ENCODE assay signal across 28 mouse cellular contexts in the genomic region with DNA sequence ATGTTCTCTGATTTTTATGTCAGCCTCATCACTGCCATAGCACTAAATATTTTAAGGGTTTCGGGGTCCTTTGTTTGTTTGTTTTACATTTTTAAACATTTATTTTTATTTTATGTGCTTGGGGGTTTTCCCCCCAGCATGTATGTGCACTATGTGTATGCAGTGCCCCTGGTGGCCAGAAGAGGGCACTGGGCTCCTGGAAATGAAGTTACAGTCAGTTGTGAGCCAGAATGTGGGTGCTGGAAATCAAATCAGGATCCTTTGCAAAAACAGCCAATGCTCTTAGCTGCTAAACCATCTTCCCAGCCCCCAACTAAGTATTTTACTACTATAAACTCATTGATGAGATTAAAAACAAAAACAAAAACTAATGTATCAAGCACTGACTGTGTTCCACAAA.
DNase-seq lines count a peak whose midpoint lies in the region; ATAC-seq and TF ChIP-seq lines count a peak whose summit lies in the region.
"Had no signal": no experiment of that assay in that cellular context is flagged by ENCODE, and none has a peak within 500 bp of the region (broad histone marks: within the 10 kb centered on the region; RNA-seq: fewer than 3 reads in every experiment).

No protein-coding gene starts in this region.

- TF ChIP-seq POLR2A in MEL (IDR thresholded peaks at IDR 0.05; ENCODE audit: control insufficient read depth in 1 of 2, insufficient read depth in 1 of 2, low read depth in 1 of 2, low read length in 2 of 2, poor library complexity in 1 of 2), result no peak

- no peak for TF ChIP-seq EP300 in liver, postnatal 0 days (IDR thresholded peaks at IDR 0.05; ENCODE audit: low read depth)
- no peak for TF ChIP-seq EP300 in MEL (IDR thresholded peaks at IDR 0.05; ENCODE audit: low read depth in 1 of 2, low read length in 2 of 2)

- H3K9me3 ChIP-seq in intestine, postnatal 0 days (ENCODE audit: control insufficient read depth), result 0 out of 2 replicates have a peak, but pooled peaks cover 6% of the 10 kb centered on the region
- no peaks in the 10 kb centered on the region for H3K9me3 ChIP-seq in intestine, embryonic 16.5 days (ENCODE audit: control insufficient read depth, low read length)
- no peaks in the 10 kb centered on the region for H3K9me3 ChIP-seq in liver, postnatal 0 days (ENCODE audit: low read length)
- H3K9me3 ChIP-seq in liver, embryonic 11.5 days (ENCODE audit: control insufficient read depth, low read length), result peaks cover 4% of the 10 kb centered on the region; the same call in 1 of the 2 replicates
- H3K9me3 ChIP-seq in E14TG2a.4 (ENCODE audit: low read length) (peaks cover 38% of the 10 kb centered on the region), MEL (replicated peaks; ENCODE audit: insufficient read depth, low read length) (no peaks in the 10 kb centered on the region)
- H3K9me3 ChIP-seq in midbrain, embryonic 14.5 days (ENCODE audit: control insufficient read depth, low read length), result no peaks in the 10 kb centered on the region
- H3K9me3 ChIP-seq: hindbrain, embryonic 13.5 days; kidney, embryonic 15.5 days; neural tube, embryonic 12.5 days had no signal

- H3K27me3 ChIP-seq in intestine, postnatal 0 days (replicated peaks; ENCODE audit: control insufficient read depth, insufficient read depth, low read length), result no peaks in the 10 kb centered on the region
- no peaks in the 10 kb centered on the region for H3K27me3 ChIP-seq in intestine, embryonic 16.5 days (replicated peaks; ENCODE audit: control insufficient read depth, insufficient read depth, low read length)
- H3K27me3 ChIP-seq in liver, postnatal 0 days (ENCODE audit: insufficient read depth, low read length), result no peaks in the 10 kb centered on the region
- H3K27me3 ChIP-seq in liver, embryonic 11.5 days (replicated peaks; ENCODE audit: control insufficient read depth, insufficient read depth, low read length), result no peaks in the 10 kb centered on the region
- H3K27me3 ChIP-seq in E14TG2a.4 (ENCODE audit: insufficient read depth, low read length) (peaks cover 5% of the 10 kb centered on the region; the same call in 1 of the 2 replicates), MEL (ENCODE audit: control insufficient read depth in 1 of 2, insufficient read depth in 2 of 2, low read length in 2 of 2) (peaks cover 14 to 24% of the 10 kb centered on the region in 2 experiments)
- no peaks in the 10 kb centered on the region for H3K27me3 ChIP-seq in midbrain, embryonic 14.5 days (ENCODE audit: control insufficient read depth, insufficient read depth, low read length)
- H3K27me3 ChIP-seq: hindbrain, embryonic 13.5 days; kidney, embryonic 15.5 days; neural tube, embryonic 12.5 days had no signal

- H3K36me3 ChIP-seq in intestine, postnatal 0 days (ENCODE audit: control insufficient read depth, insufficient read depth), result no peaks in the 10 kb centered on the region
- H3K36me3 ChIP-seq in intestine, embryonic 16.5 days (ENCODE audit: control insufficient read depth, insufficient read depth, low read length), result no peaks in the 10 kb centered on the region
- H3K36me3 ChIP-seq in liver, postnatal 0 days (replicated peaks; ENCODE audit: insufficient read depth, low read length), result no peaks in the 10 kb centered on the region
- no peaks in the 10 kb centered on the region for H3K36me3 ChIP-seq in liver, embryonic 11.5 days (ENCODE audit: control insufficient read depth, insufficient read depth, low read length)
- no peaks in the 10 kb centered on the region for H3K36me3 ChIP-seq in E14TG2a.4 (ENCODE audit: insufficient read depth, low read length)
- H3K36me3 ChIP-seq in MEL (ENCODE audit: control insufficient read depth in 1 of 2, insufficient read depth in 2 of 2, low read length in 2 of 2), result no peaks in the 10 kb centered on the region
- H3K36me3 ChIP-seq in midbrain, embryonic 14.5 days (ENCODE audit: control insufficient read depth, insufficient read depth, low read length), result no peaks in the 10 kb centered on the region
- H3K36me3 ChIP-seq: hindbrain, embryonic 13.5 days; kidney, embryonic 15.5 days; neural tube, embryonic 12.5 days had no signal

- WGBS in intestine, postnatal 0 days, result 93% methylated on average over 1 of the region's 1 CpGs
- WGBS in intestine, embryonic 16.5 days, result 88% methylated on average over 1 of the region's 1 CpGs
- WGBS in liver, postnatal 0 days (ENCODE audit: insufficient replicate concordance), result 71% methylated on average over 1 of the region's 1 CpGs
- WGBS in liver, embryonic 11.5 days, result 90% methylated on average over 1 of the region's 1 CpGs
- WGBS in midbrain, embryonic 14.5 days, result 86% methylated on average over 1 of the region's 1 CpGs

- H3K4me2 ChIP-seq in intestine, postnatal 0 days (replicated peaks; ENCODE audit: low read depth), result no peak overlapping the region
- no peak overlapping the region for H3K4me2 ChIP-seq in intestine, embryonic 16.5 days (ENCODE audit: low read depth, low read length)
- no peak overlapping the region for H3K4me2 ChIP-seq in liver, postnatal 0 days (ENCODE audit: low read depth, low read length)
- no peak overlapping the region for H3K4me2 ChIP-seq in liver, embryonic 11.5 days
- no peak overlapping the region for H3K4me2 ChIP-seq in midbrain, embryonic 14.5 days (ENCODE audit: low read length)
- H3K4me2 ChIP-seq: heart, embryonic 11.5 days; hindbrain, embryonic 13.5 days; kidney, embryonic 15.5 days; midbrain, embryonic 11.5 days; neural tube, embryonic 12.5 days had no signal

- TF ChIP-seq CTCF in intestine, postnatal 0 days (IDR thresholded peaks at IDR 0.05; ENCODE audit: low read depth), result 0 out of 2 replicates have a peak, but pooled peaks have one; percentile 13
- TF ChIP-seq CTCF in liver, postnatal 0 days (IDR thresholded peaks at IDR 0.05; ENCODE audit: low read depth), result peak; percentile 22; the same call in 1 of the 2 replicates
- TF ChIP-seq CTCF in E14TG2a.4 (conservative IDR thresholded peaks at IDR 0.05; ENCODE audit: low read length) (peak; percentile 45), MEL (IDR thresholded peaks at IDR 0.05 in 2 of 3, conservative IDR thresholded peaks at IDR 0.05 in 1 of 3; ENCODE audit: control insufficient read depth in 1 of 3, insufficient read depth in 1 of 3, low read depth in 2 of 3, low read length in 3 of 3, poor library complexity in 1 of 3, severe bottlenecking in 1 of 3) (peak; percentile 36 to 49 (median 43))

- peak; percentile 21; the same call in 1 of the 2 replicates for TF ChIP-seq RAD21 in MEL (IDR thresholded peaks at IDR 0.05; ENCODE audit: low read depth, low read length)

- H3K79me2 ChIP-seq in MEL (ENCODE audit: control insufficient read depth, insufficient read depth, low read length, poor library complexity), result no peaks in the 10 kb centered on the region

- no peak for ATAC-seq in intestine, postnatal 0 days
- ATAC-seq in intestine, embryonic 16.5 days, result no peak
- no peak for ATAC-seq in liver, postnatal 0 days
- ATAC-seq in liver, embryonic 11.5 days (replicated peaks; ENCODE audit: low FRiP score), result no peak
- no peak for ATAC-seq in midbrain, embryonic 14.5 days (ENCODE audit: low FRiP score, low TSS enrichment)
- ATAC-seq: CD4-positive, CD25-positive, alpha-beta regulatory T cell, adult 4 months; forebrain, embryonic 16.5 days had no signal

- DNase-seq in liver, postnatal 0 days, result no peak
- DNase-seq in liver, embryonic 11.5 days (ENCODE audit: low spot score), result no peak
- no peak for DNase-seq in MEL (ENCODE audit: low read depth, low spot score)
- no peak for DNase-seq in ovary, adult 18-20 months (ENCODE audit: low spot score)
- DNase-seq in midbrain, embryonic 14.5 days, result no peak
- DNase-seq: adrenal gland, postnatal 36 days; cerebellum, adult 2 months; cerebellum, postnatal 14 days; gastrocnemius, postnatal 10 days; heart, postnatal 4 days; kidney, adult 11 months; kidney, postnatal 36 days; layer of hippocampus, postnatal 36 days; liver; lung, adult 18-20 months; right cerebral cortex, postnatal 14 days had no signal

- H3K4me1 ChIP-seq in intestine, postnatal 0 days (replicated peaks; ENCODE audit: control insufficient read depth, insufficient read depth, low read length), result no peaks in the 10 kb centered on the region
- no peaks in the 10 kb centered on the region for H3K4me1 ChIP-seq in intestine, embryonic 16.5 days (ENCODE audit: control insufficient read depth, insufficient read depth, low read length)
- H3K4me1 ChIP-seq in liver, postnatal 0 days (ENCODE audit: insufficient read depth), result no peaks in the 10 kb centered on the region
- H3K4me1 ChIP-seq in liver, embryonic 11.5 days (replicated peaks; ENCODE audit: control insufficient read depth, insufficient read depth, low read length), result no peaks in the 10 kb centered on the region
- H3K4me1 ChIP-seq in E14TG2a.4 (replicated peaks; ENCODE audit: low read depth, low read length) (no peaks in the 10 kb centered on the region), MEL (ENCODE audit: control insufficient read depth in 1 of 2, insufficient read depth in 2 of 2, low read length in 2 of 2) (no peaks in the 10 kb centered on the region)
- no peaks in the 10 kb centered on the region for H3K4me1 ChIP-seq in midbrain, embryonic 14.5 days (ENCODE audit: control insufficient read depth, insufficient read depth, low read length)
- H3K4me1 ChIP-seq: hindbrain, embryonic 13.5 days; kidney, embryonic 15.5 days; neural tube, embryonic 12.5 days had no signal

- no peak overlapping the region for H3K27ac ChIP-seq in intestine, postnatal 0 days (ENCODE audit: low read depth, low read length)
- H3K27ac ChIP-seq in intestine, embryonic 16.5 days (ENCODE audit: low read length), result no peak overlapping the region
- H3K27ac ChIP-seq in liver, postnatal 0 days (ENCODE audit: low read depth), result no peak overlapping the region
- H3K27ac ChIP-seq in liver, embryonic 11.5 days (ENCODE audit: low read depth, low read length), result no peak overlapping the region
- H3K27ac ChIP-seq in MEL (ENCODE audit: control insufficient read depth, low read depth, low read length), result no peak overlapping the region
- no peak overlapping the region for H3K27ac ChIP-seq in midbrain, embryonic 14.5 days (replicated peaks; ENCODE audit: low read depth, low read length)
- H3K27ac ChIP-seq: hindbrain, embryonic 13.5 days; kidney, embryonic 15.5 days; neural tube, embryonic 12.5 days had no signal

- no peak overlapping the region for H3K4me3 ChIP-seq in intestine, postnatal 0 days (ENCODE audit: low read depth, low read length)
- H3K4me3 ChIP-seq in intestine, embryonic 16.5 days (ENCODE audit: low read length), result no peak overlapping the region
- no peak overlapping the region for H3K4me3 ChIP-seq in liver, postnatal 0 days (ENCODE audit: low read depth, low read length)
- no peak overlapping the region for H3K4me3 ChIP-seq in liver, embryonic 11.5 days (ENCODE audit: low read depth, low read length)
- no peak overlapping the region for H3K4me3 ChIP-seq in E14TG2a.4 (replicated peaks; ENCODE audit: low read length)
- H3K4me3 ChIP-seq in MEL (ENCODE audit: control insufficient read depth in 1 of 2, insufficient read depth in 1 of 2, low read depth in 2 of 2, low read length in 2 of 2), result no peak overlapping the region
- no peak overlapping the region for H3K4me3 ChIP-seq in midbrain, embryonic 14.5 days (replicated peaks; ENCODE audit: low read depth, low read length)
- H3K4me3 ChIP-seq: erythroblast, embryonic 14.5 days; hindbrain, embryonic 13.5 days; kidney, embryonic 15.5 days; myocyte; neural tube, embryonic 12.5 days had no signal

- H3K9ac ChIP-seq in intestine, postnatal 0 days (ENCODE audit: low read depth, low read length), result no peak overlapping the region
- H3K9ac ChIP-seq in intestine, embryonic 16.5 days (ENCODE audit: low read depth, low read length), result no peak overlapping the region
- H3K9ac ChIP-seq in liver, postnatal 0 days (replicated peaks), result no peak overlapping the region
- no peak overlapping the region for H3K9ac ChIP-seq in liver, embryonic 11.5 days (ENCODE audit: low read depth, low read length)
- H3K9ac ChIP-seq in MEL (ENCODE audit: control insufficient read depth, low read depth, low read length, poor library complexity, severe bottlenecking), result no peak overlapping the region
- H3K9ac ChIP-seq in midbrain, embryonic 14.5 days (replicated peaks; ENCODE audit: low read length), result no peak overlapping the region
- H3K9ac ChIP-seq: hindbrain, embryonic 13.5 days; kidney, embryonic 15.5 days; neural tube, embryonic 12.5 days had no signal
